Mouse (Mus musculus) thymus, postnatal 0 days (tissue): Measurements from ENCODE around the gene Ccdc27. TPM values are rescaled to one million over a fixed set of nuclear protein-coding genes. Genes with fewer than 3 reads are reported as not detected.

Source experiments
- DNase-seq: peaks from one replicate; pipeline ENCODE4 v3.0.0-alpha.2; 2015; ENCODE audit warnings: low spot score
- polyA plus RNA-seq: library from polyadenylated mRNA; unstranded; fragments of >200 nt; fragmentation: Nextera tagmentation; extraction: Ambion mirVana; gene quantifications from 2 replicates; pipeline ENCODE4 v1.2.1, GENCODE M21; 2015

Ccdc27 gene
- polyA plus RNA-seq, 1 experiment from 2014 or later: not detected

- peak; percentile 24 for DNase-seq
Observed at GRCm38 (mm10) chr4:154025641-154026440, 16.6 kb downstream of the Ccdc27 start, which contains the start of gene Smim1. Gene Smim1 (minus strand): TSS chr4:154026230.

GRCm38 (mm10) chr4:154024729-154025521 is 17.6 kb downstream of the Ccdc27 start:
- DNase-seq: no peak

GRCm38 (mm10) chr4:154023754-154024601 is 18.5 kb downstream of the Ccdc27 start:
- DNase-seq: no peak

- no peak for DNase-seq
Observed at GRCm38 (mm10) chr4:154022844-154023243, 19.6 kb downstream of the Ccdc27 start.

- no peak for DNase-seq
Observed at GRCm38 (mm10) chr4:154022407-154022806, 20.1 kb downstream of the Ccdc27 start.

GRCm38 (mm10) chr4:154021432-154021831 is 21.0 kb downstream of the Ccdc27 start:
- DNase-seq: no peak

- DNase-seq: peak; percentile 36
Observed at GRCm38 (mm10) chr4:154019571-154019970, 22.9 kb downstream of the Ccdc27 start.

GRCm38 (mm10) chr4:154015476-154015875 is 27.0 kb downstream of the Ccdc27 start:
- DNase-seq: no peak

GRCm38 (mm10) chr4:154012132-154012882 is 30.2 kb downstream of the Ccdc27 start:
- peak; percentile 42 for DNase-seq

GRCm38 (mm10) chr4:154011646-154012089 is 30.8 kb downstream of the Ccdc27 start, which contains the start of gene Lrrc47:
Gene Lrrc47 (plus strand): TSS chr4:154011731.
- peak; percentile 79 for DNase-seq

- DNase-seq: no peak
Observed at GRCm38 (mm10) chr4:154010907-154011645, 31.4 kb downstream of the Ccdc27 start.

- DNase-seq: no peak
Observed at GRCm38 (mm10) chr4:154007759-154008158, 34.7 kb downstream of the Ccdc27 start.

GRCm38 (mm10) chr4:154006264-154006663 is 36.2 kb downstream of the Ccdc27 start:
- no peak for DNase-seq

GRCm38 (mm10) chr4:154005488-154005887 is 37.0 kb downstream of the Ccdc27 start:
- DNase-seq: no peak

GRCm38 (mm10) chr4:153993505-153993904 is 49.0 kb downstream of the Ccdc27 start:
- DNase-seq: no peak

GRCm38 (mm10) chr4:153992715-153993114 is 49.8 kb downstream of the Ccdc27 start:
- no peak for DNase-seq

GRCm38 (mm10) chr4:153980470-153980869 is 62.0 kb downstream of the Ccdc27 start:
- DNase-seq: no peak

- no peak for DNase-seq
Observed at GRCm38 (mm10) chr4:153979243-153979642, 63.2 kb downstream of the Ccdc27 start.
